Mouse (Mus musculus) limb, embryonic 14.5 days (tissue): ENCODE data around the gene Ccer1. TPM values are rescaled to one million over a fixed set of nuclear protein-coding genes. Genes with fewer than 3 reads are reported as not detected.

Experiments used
- ATAC-seq: fragments of 200-750 bp; cut with Nextera tagmentation; 2 replicates; pipeline ENCODE4 v1.8.0; 2017; ENCODE audit warnings: low read depth, moderate number of reproducible peaks, moderate TSS enrichment; ENCODE audit not compliant: low FRiP score
- DNase-seq: peaks from one replicate; pipeline ENCODE4 v3.0.0-alpha.2; 2015; ENCODE audit warnings: low spot score
- H3K27ac ChIP-seq: fragments of 300-500 bp; sonication (generic); replicated peaks from 2 replicates; pipeline ENCODE4 v1.5.1; 2014; ENCODE audit warnings: low read depth, mild to moderate bottlenecking, low read length, moderate library complexity, mixed read lengths
- H3K27me3 ChIP-seq: fragments of 300-500 bp; sonication (generic); 2 replicates; pipeline ENCODE4 v1.6.1; 2014; ENCODE audit warnings: low read length, mixed read lengths; ENCODE audit not compliant: control insufficient read depth, insufficient read depth
- H3K36me3 ChIP-seq: fragments of 300-500 bp; sonication (generic); 2 replicates; pipeline ENCODE4 v1.6.1; 2014; ENCODE audit warnings: mild to moderate bottlenecking, low read length, moderate library complexity, mixed read lengths; ENCODE audit not compliant: control insufficient read depth, insufficient read depth
- H3K4me1 ChIP-seq: fragments of 300-500 bp; sonication (generic); 2 replicates; pipeline ENCODE4 v1.6.1; 2014; ENCODE audit warnings: antibody characterized with exemption, low read length, mixed read lengths; ENCODE audit not compliant: control insufficient read depth, insufficient read depth
- H3K4me2 ChIP-seq: fragments of 300-500 bp; sonication (generic); replicated peaks from 2 replicates; pipeline ENCODE4 v1.6.1; 2014; ENCODE audit warnings: low read depth, mild to moderate bottlenecking, low read length, moderate library complexity; ENCODE audit not compliant: severe bottlenecking
- H3K4me3 ChIP-seq: fragments of 300-500 bp; sonication (generic); replicated peaks from 2 replicates; pipeline ENCODE4 v1.5.1; 2014; ENCODE audit warnings: low read length
- H3K9ac ChIP-seq: fragments of 300-500 bp; sonication (generic); 2 replicates; pipeline ENCODE4 v1.6.1; 2014; ENCODE audit warnings: mild to moderate bottlenecking, low read depth, low read length, moderate library complexity; ENCODE audit not compliant: severe bottlenecking
- H3K9me3 ChIP-seq: fragments of 300-500 bp; sonication (generic); 2 replicates; pipeline ENCODE4 v1.6.1; 2016; ENCODE audit warnings: low read length; ENCODE audit not compliant: control insufficient read depth
- POLR2A ChIP-seq: fragments of 200-500 bp; IDR thresholded peaks from 2 replicates; pipeline ENCODE4 v1.8.0; 2012; ENCODE audit warnings: inconsistent platforms, mild to moderate bottlenecking, moderate library complexity, borderline replicate concordance; ENCODE audit not compliant: insufficient read depth, insufficient read length; ENCODE audit errors: extremely low read depth
- WGBS: fragments of 180-500 bp; shearing (Covaris S2); extraction: QIAGEN DNeasy Blood & Tissue Kit; methylation state at CpG from one replicate; pipeline ENCODE4 v1.1.7; 2014; 5-methylcytosine and 5-hydroxymethylcytosine counted together
- polyA plus RNA-seq, 2 experiments: library from polyadenylated mRNA; depleted of rRNA in 1 of 2; stranded (reverse) in 1 of 2; unstranded in 1 of 2; fragments of >200 nt; fragmentation: Nextera tagmentation in 1 of 2; extraction: Ambion mirVana in 1 of 2; gene quantifications; 2 replicates each; pipeline versions ENCODE4 v1.2.1 to v1.2.3; 2012 to 2014

Gene Ccer1
- polyA plus RNA-seq (2012; rRNA removed) (not detected in 2 replicates), polyA plus RNA-seq (2014; fragmentation: Nextera tagmentation; extraction: Ambion mirVana) (not detected in 2 replicates)

DNA sequence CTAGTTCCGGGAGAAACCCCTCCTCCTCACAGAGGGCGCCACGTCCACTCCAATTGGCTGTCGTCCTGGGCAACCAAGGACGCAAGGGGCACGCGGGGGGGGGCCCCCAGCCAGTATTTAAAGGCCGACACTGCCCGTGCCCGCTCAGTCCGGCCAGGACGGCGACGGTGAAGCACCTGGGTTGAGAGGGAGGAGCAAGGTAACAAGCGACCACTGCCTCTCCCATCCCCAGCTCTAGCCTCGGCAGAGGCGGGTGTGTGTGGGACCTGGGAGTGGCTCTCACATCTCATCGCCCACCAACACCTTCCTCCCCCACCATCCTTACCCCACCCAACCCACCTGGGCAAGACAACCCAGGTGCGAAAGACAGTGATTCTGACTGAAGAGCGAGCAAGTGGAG is at the start of gene Ccer1:
Gene Ccer1 (plus strand): TSS at position 147 of the 400 bp plus-strand sequence.
- Histone ChIP-seq H3K36me3 (no peaks in the 10 kb centered on the region), H3K9me3 (peaks cover 6% of the 10 kb centered on the region; the same call in 1 of the 2 replicates), H3K9ac (no peak within 1 kb of the TSS), H3K27me3 (no peaks in the 10 kb centered on the region), H3K4me2 (no peak within 1 kb of the TSS), H3K4me3 (no peak within 1 kb of the TSS), H3K4me1 (no peaks in the 10 kb centered on the region), H3K27ac (no peak within 1 kb of the TSS)
- TF ChIP-seq POLR2A, result no peak
- ATAC-seq, result no peak; the same call in 1 of the 2 replicates
- WGBS, result 74% methylated on average over 20 of the region's 20 CpGs
- DNase-seq, result no peak

DNA sequence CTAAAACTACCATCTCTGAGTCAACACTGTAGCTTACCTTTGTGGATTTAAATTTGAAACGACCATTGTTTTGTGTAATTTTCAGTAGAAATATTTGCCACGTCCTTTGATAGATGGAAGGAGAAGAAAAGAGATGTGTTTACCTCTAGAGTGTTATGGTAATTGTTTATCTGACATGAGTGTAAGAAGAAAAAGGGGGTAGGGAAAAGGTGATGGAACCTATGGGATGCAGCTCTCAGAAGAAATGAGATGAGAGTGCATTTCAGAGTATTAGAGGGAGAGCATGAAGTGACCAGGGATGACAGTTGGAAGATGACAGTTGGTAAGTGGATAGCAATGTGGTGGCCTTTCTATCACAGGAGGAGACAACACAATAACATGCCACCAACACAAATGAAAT is 49.1 kb upstream of the Ccer1 start, which contains the start of gene Epyc:
Gene Epyc (plus strand): TSS at position 301 of the 400 bp plus-strand sequence.
- H3K4me3 ChIP-seq, result no peak within 1 kb of the TSS
- no peak within 1 kb of the TSS for H3K4me2 ChIP-seq
- 83% methylated on average over 2 of the region's 2 CpGs for WGBS
- H3K4me1 ChIP-seq, result no peaks in the 10 kb centered on the region
- no peak within 1 kb of the TSS for H3K27ac ChIP-seq
- no peak within 1 kb of the TSS for H3K9ac ChIP-seq
- H3K27me3 ChIP-seq, result no peaks in the 10 kb centered on the region
- no peaks in the 10 kb centered on the region for H3K36me3 ChIP-seq
- H3K9me3 ChIP-seq, result no peaks in the 10 kb centered on the region
- ATAC-seq, result no peak
- no peak for DNase-seq
- TF ChIP-seq POLR2A, result no peak

GRCm38 (mm10) chr10:97650334-97650733 is 42.5 kb upstream of the Ccer1 start:
- Histone ChIP-seq H3K4me2 (no peak overlapping the region), H3K36me3 (no peaks in the 10 kb centered on the region), H3K4me1 (peaks cover 2% of the 10 kb centered on the region; the same call in 1 of the 2 replicates), H3K27ac (no peak overlapping the region), H3K4me3 (no peak overlapping the region), H3K9ac (no peak overlapping the region), H3K27me3 (no peaks in the 10 kb centered on the region), H3K9me3 (no peaks in the 10 kb centered on the region)
- TF ChIP-seq POLR2A, result no peak
- DNase-seq (no peak), ATAC-seq (no peak)
- WGBS, result 44% methylated on average over 2 of the region's 2 CpGs

DNA sequence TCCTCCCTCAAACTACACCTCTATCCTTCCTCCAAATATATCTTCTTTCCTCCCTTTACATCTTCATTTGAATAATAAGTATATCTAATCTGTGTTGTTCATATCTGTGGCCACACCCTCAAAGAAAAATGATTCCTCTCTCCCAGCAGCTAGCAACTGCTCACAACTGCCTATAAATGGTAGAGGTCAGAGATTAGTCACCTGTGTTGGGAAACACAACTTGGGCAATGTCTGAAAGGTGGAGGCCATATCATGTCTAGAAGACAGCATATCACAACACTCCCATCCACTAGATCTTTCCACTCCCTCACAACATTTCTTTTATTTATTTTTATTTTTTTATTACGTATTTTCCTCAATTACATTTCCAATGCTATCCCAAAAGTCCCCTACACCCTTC is 33.4 kb upstream of the Ccer1 start:
- no peak overlapping the region for H3K27ac ChIP-seq
- no peaks in the 10 kb centered on the region for H3K4me1 ChIP-seq
- WGBS, result 93% methylated on average over 1 of the region's 1 CpGs
- H3K4me2 ChIP-seq, result no peak overlapping the region
- no peak overlapping the region for H3K4me3 ChIP-seq
- no peaks in the 10 kb centered on the region for H3K9me3 ChIP-seq
- no peaks in the 10 kb centered on the region for H3K27me3 ChIP-seq
- ATAC-seq (no peak), DNase-seq (no peak)
- H3K9ac ChIP-seq, result no peak overlapping the region
- H3K36me3 ChIP-seq, result no peaks in the 10 kb centered on the region
- TF ChIP-seq POLR2A, result no peak

DNA sequence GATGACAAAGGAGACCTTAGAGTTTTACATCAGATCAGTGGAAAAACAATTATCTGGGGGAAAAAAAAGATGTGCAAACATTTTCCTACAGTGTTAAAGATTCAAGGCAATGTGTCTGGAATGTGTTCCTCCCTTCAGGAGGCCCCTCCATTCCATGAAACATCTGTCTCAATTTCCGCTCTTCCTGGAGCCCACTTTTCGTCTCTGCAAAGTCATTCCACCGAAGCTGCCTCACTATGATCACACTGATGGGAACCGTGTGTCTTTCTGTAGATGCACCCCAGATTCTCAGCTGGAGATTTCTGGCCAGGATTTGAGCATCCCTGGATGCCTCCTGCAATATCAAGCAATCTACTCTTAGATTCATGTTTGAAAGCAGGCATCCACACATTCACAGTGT is 24.2 kb upstream of the Ccer1 start:
- Histone ChIP-seq H3K36me3 (no peaks in the 10 kb centered on the region), H3K4me2 (no peak overlapping the region), H3K9me3 (no peaks in the 10 kb centered on the region), H3K27ac (peak overlapping the region; percentile 15; the same call in 1 of the 2 replicates), H3K27me3 (no peaks in the 10 kb centered on the region), H3K4me1 (no peaks in the 10 kb centered on the region), H3K9ac (no peak overlapping the region), H3K4me3 (no peak overlapping the region)
- peak; percentile 86 for ATAC-seq
- WGBS, result 38% methylated on average over 4 of the region's 4 CpGs
- TF ChIP-seq POLR2A, result no peak
- peak; percentile 74 for DNase-seq

- Histone ChIP-seq H3K27me3 (no peaks in the 10 kb centered on the region), H3K36me3 (no peaks in the 10 kb centered on the region), H3K4me3 (no peak overlapping the region), H3K4me2 (no peak overlapping the region), H3K4me1 (no peaks in the 10 kb centered on the region), H3K27ac (no peak overlapping the region), H3K9ac (no peak overlapping the region), H3K9me3 (no peaks in the 10 kb centered on the region)
- WGBS, result 49% methylated on average over 4 of the region's 4 CpGs
- TF ChIP-seq POLR2A, result no peak
- DNase-seq, result peak; percentile 66
- ATAC-seq, result peak; percentile 64; the same call in 1 of the 2 replicates
These were observed 22.7 kb upstream of the Ccer1 start for GRCm38 (mm10) chr10:97670202-97670601.
